Mouse (Mus musculus) forebrain, embryonic 15.5 days (tissue): ENCODE data around the gene Cox14. TPM values are rescaled to one million over a fixed set of nuclear protein-coding genes. Genes with fewer than 3 reads are reported as not detected.
"Not testable (repeated sequence)": the region's sequence is repeated elsewhere in the genome, so short reads cannot be mapped to it uniquely, and the experiment has no call there.

Experiments used
- ATAC-seq: fragments of 200-750 bp; cut with Nextera tagmentation; replicated peaks from 2 replicates; pipeline ENCODE4 v1.8.0; 2017; ENCODE audit warnings: mild to moderate bottlenecking, moderate TSS enrichment, moderate library complexity
- H3K27ac ChIP-seq: fragments of 300-500 bp; sonication (generic); replicated peaks from 2 replicates; pipeline ENCODE4 v1.5.1; 2015; ENCODE audit warnings: mild to moderate bottlenecking, inconsistent platforms
- H3K27me3 ChIP-seq: fragments of 300-500 bp; sonication (generic); 2 replicates; pipeline ENCODE4 v1.6.1; 2015; ENCODE audit warnings: inconsistent platforms
- H3K36me3 ChIP-seq: fragments of 300-500 bp; sonication (generic); 2 replicates; pipeline ENCODE4 v1.6.1; 2015; ENCODE audit warnings: mild to moderate bottlenecking, inconsistent platforms
- H3K4me1 ChIP-seq: fragments of 300-500 bp; sonication (generic); 2 replicates; pipeline ENCODE4 v1.6.1; 2015; ENCODE audit warnings: inconsistent platforms
- H3K4me2 ChIP-seq: fragments of 300-500 bp; sonication (generic); replicated peaks from 2 replicates; pipeline ENCODE4 v1.6.1; 2015; ENCODE audit warnings: mild to moderate bottlenecking, inconsistent platforms
- H3K4me3 ChIP-seq: fragments of 300-500 bp; sonication (generic); 2 replicates; pipeline ENCODE4 v1.5.1; 2015; ENCODE audit warnings: mild to moderate bottlenecking, inconsistent platforms
- H3K9ac ChIP-seq: fragments of 300-500 bp; sonication (generic); replicated peaks from 2 replicates; pipeline ENCODE4 v1.6.1; 2015; ENCODE audit warnings: mild to moderate bottlenecking, inconsistent platforms
- H3K9me3 ChIP-seq: fragments of 300-500 bp; sonication (generic); 2 replicates; pipeline ENCODE4 v1.6.1; 2016; ENCODE audit warnings: inconsistent platforms
- WGBS: fragments of 180-500 bp; shearing (Covaris S2); methylation state at CpG from one replicate; pipeline ENCODE4 v1.1.7; 2015; ENCODE audit warnings: mixed read lengths; 5-methylcytosine and 5-hydroxymethylcytosine counted together
- polyA plus RNA-seq: library from polyadenylated mRNA; unstranded; fragments of >200 nt; fragmentation: Nextera tagmentation; extraction: Ambion mirVana; gene quantifications from 2 replicates; pipeline ENCODE4 v1.2.1, GENCODE M21; 2015

Gene Cox14
- polyA plus RNA-seq, 1 experiment from 2014 or later, result 175 TPM

DNA sequence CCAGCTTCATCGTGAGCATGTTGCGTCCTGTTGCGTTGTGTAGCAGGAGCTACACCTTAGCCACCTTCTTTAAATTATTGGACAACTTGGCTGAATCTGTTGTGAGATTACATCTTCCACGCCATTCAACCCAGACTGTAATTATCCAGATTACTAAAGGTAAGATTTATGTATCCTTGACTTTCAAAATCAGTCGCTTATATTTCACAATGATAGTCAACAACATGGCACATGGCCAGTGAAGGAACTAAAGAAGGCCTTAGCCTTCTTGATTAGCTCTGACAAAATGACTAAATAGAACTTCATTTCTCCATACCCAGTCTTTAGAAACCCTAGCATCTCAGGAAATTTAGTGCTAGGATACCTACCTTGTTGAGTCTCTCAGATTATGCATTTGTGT is 7.8 kb downstream of the Cox14 start:
- Histone ChIP-seq H3K4me2 (no peak overlapping the region), H3K27me3 (no peaks in the 10 kb centered on the region), H3K27ac (no peak overlapping the region), H3K4me1 (no peaks in the 10 kb centered on the region), H3K9ac (no peak overlapping the region), H3K36me3 (peaks cover 57% of the 10 kb centered on the region), H3K9me3 (no peaks in the 10 kb centered on the region), H3K4me3 (no peak overlapping the region)
- WGBS, result 96% methylated on average over 5 of the region's 5 CpGs
- no peak for ATAC-seq

DNA sequence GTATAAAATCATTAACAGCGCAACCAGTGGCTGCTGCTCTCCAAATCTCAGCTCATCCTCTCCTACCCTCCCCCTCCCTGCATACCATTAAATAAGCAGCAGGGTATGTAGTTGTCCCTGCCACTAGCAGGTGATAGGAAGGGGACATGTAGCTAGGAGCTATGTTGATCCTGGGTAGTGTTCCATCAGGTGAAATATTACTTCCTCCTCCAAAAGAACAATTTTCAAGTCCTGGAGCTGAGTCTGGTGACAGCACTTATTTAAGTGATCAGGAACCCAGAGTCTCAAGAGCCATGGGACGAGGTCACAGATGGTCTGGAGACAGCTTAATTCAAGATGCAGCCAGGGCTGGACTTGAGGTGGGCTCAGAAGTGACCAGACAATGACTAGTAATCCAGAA is 10.2 kb downstream of the Cox14 start:
- peaks cover 65% of the 10 kb centered on the region for H3K36me3 ChIP-seq
- 91% methylated on average over 2 of the region's 2 CpGs for WGBS
- no peak for ATAC-seq

GRCm38 (mm10) chr15:99736675-99737074 is 11.3 kb downstream of the Cox14 start:
- Histone ChIP-seq H3K9me3 (no peaks in the 10 kb centered on the region), H3K9ac (no peak overlapping the region), H3K4me3 (no peak overlapping the region), H3K27ac (no peak overlapping the region), H3K27me3 (no peaks in the 10 kb centered on the region), H3K4me1 (no peaks in the 10 kb centered on the region), H3K4me2 (no peak overlapping the region), H3K36me3 (peaks cover 65% of the 10 kb centered on the region)
- no peak for ATAC-seq
- WGBS, result 90% methylated on average over 11 of the region's 11 CpGs

More for the DNA sequence above, 10.2 kb downstream of the Cox14 start:
- H3K27me3 ChIP-seq, result no peaks in the 10 kb centered on the region
- no peak overlapping the region for H3K4me2 ChIP-seq
- H3K4me3 ChIP-seq, result no peak overlapping the region
- no peak overlapping the region for H3K9ac ChIP-seq
- H3K9me3 ChIP-seq, result no peaks in the 10 kb centered on the region
- H3K27ac ChIP-seq, result no peak overlapping the region
- no peaks in the 10 kb centered on the region for H3K4me1 ChIP-seq

GRCm38 (mm10) chr15:99740229-99740628 is 14.8 kb downstream of the Cox14 start:
- no peak overlapping the region for H3K4me3 ChIP-seq
- H3K9me3 ChIP-seq, result no peaks in the 10 kb centered on the region
- H3K36me3 ChIP-seq, result peaks cover 65% of the 10 kb centered on the region
- no peaks in the 10 kb centered on the region for H3K4me1 ChIP-seq
- no peak overlapping the region for H3K4me2 ChIP-seq
- H3K27ac ChIP-seq, result no peak overlapping the region
- WGBS, result 82% methylated on average over 4 of the region's 4 CpGs
- no peak for ATAC-seq
- H3K27me3 ChIP-seq, result no peaks in the 10 kb centered on the region
- H3K9ac ChIP-seq, result no peak overlapping the region

DNA sequence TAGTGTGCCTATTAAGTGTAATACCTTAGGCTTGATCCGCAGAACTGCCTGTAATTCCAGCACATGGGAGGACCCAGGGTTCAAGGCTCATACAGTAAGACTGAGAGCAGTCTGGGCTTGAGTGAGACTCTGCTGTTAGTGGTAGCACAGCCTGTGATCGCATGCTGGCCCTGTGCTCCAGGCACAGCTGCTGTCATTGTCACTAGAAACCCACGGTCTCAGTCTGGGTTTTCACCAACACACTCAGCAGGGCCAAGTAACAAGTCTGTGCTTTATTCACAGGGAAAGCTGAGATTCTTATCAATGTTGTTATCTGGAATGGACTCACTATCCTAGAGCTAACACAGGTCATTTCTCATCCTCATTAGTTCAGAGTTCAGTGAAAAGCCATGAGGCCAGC is 28.8 kb downstream of the Cox14 start:
- Histone ChIP-seq H3K9me3 (no peaks in the 10 kb centered on the region), H3K36me3 (no peaks in the 10 kb centered on the region), H3K9ac (no peak overlapping the region), H3K27me3 (no peaks in the 10 kb centered on the region), H3K4me3 (no peak overlapping the region), H3K4me2 (no peak overlapping the region), H3K27ac (no peak overlapping the region), H3K4me1 (no peaks in the 10 kb centered on the region)
- no peak for ATAC-seq
- 71% methylated on average over 3 of the region's 3 CpGs for WGBS

- no peak for ATAC-seq
- H3K4me2 ChIP-seq, result no peak overlapping the region
- WGBS, result 89% methylated on average over 4 of the region's 4 CpGs
- H3K4me1 ChIP-seq, result peaks cover 17% of the 10 kb centered on the region
- H3K9ac ChIP-seq, result no peak overlapping the region
- no peaks in the 10 kb centered on the region for H3K9me3 ChIP-seq
- no peaks in the 10 kb centered on the region for H3K27me3 ChIP-seq
- H3K4me3 ChIP-seq, result no peak overlapping the region
- H3K27ac ChIP-seq, result no peak overlapping the region
- H3K36me3 ChIP-seq, result peaks cover 2% of the 10 kb centered on the region; the same call in 1 of the 2 replicates
Measured at GRCm38 (mm10) chr15:99767467-99767866, 42.0 kb downstream of the Cox14 start.

- Histone ChIP-seq H3K9ac (no peak overlapping the region), H3K9me3 (no peaks in the 10 kb centered on the region), H3K4me3 (no peak overlapping the region), H3K27ac (no peak overlapping the region), H3K27me3 (no peaks in the 10 kb centered on the region), H3K4me1 (peaks cover 17% of the 10 kb centered on the region), H3K36me3 (peaks cover 2% of the 10 kb centered on the region; the same call in 1 of the 2 replicates), H3K4me2 (no peak overlapping the region)
- 94% methylated on average over 1 of the region's 1 CpGs for WGBS
- ATAC-seq, result no peak
Measured at GRCm38 (mm10) chr15:99768761-99769160, 43.3 kb downstream of the Cox14 start.

GRCm38 (mm10) chr15:99771004-99771500 is 45.6 kb downstream of the Cox14 start:
- peak overlapping the region; percentile 69 for H3K4me2 ChIP-seq
- no peaks in the 10 kb centered on the region for H3K27me3 ChIP-seq
- peaks cover 17% of the 10 kb centered on the region for H3K4me1 ChIP-seq
- no peak for ATAC-seq
- peak overlapping the region; percentile 85 for H3K4me3 ChIP-seq
- H3K27ac ChIP-seq, result peak overlapping the region; percentile 93
- WGBS, result 26% methylated on average over 5 of the region's 5 CpGs
- no peaks in the 10 kb centered on the region for H3K9me3 ChIP-seq
- H3K36me3 ChIP-seq, result no peaks in the 10 kb centered on the region
- peak overlapping the region; percentile 89 for H3K9ac ChIP-seq

- no peaks in the 10 kb centered on the region for H3K36me3 ChIP-seq
- under 1% methylated on average over 58 of the region's 59 CpGs for whole genome bisulfite sequencing
- peaks cover 17% of the 10 kb centered on the region for H3K4me1 ChIP-seq
- peak overlapping the region; percentile 69 for H3K4me2 ChIP-seq
- peak overlapping the region; percentile 93 for H3K27ac ChIP-seq
- H3K9me3 ChIP-seq, result no peaks in the 10 kb centered on the region
- ATAC-seq, result peak; percentile 81
- peak overlapping the region; percentile 89 for H3K9ac ChIP-seq
- no peaks in the 10 kb centered on the region for H3K27me3 ChIP-seq
- H3K4me3 ChIP-seq, result peak overlapping the region; percentile 85
Measured at GRCm38 (mm10) chr15:99771601-99772276, 46.3 kb downstream of the Cox14 start.

- H3K9me3 ChIP-seq, result no peaks in the 10 kb centered on the region
- peak overlapping the region; percentile 85 for H3K4me3 ChIP-seq
- peak; percentile 94 for ATAC-seq
- no peaks in the 10 kb centered on the region for H3K27me3 ChIP-seq
- peaks cover 17% of the 10 kb centered on the region for H3K4me1 ChIP-seq
- H3K4me2 ChIP-seq, result peak overlapping the region; percentile 69
- H3K27ac ChIP-seq, result peak overlapping the region; percentile 93
- H3K9ac ChIP-seq, result peak overlapping the region; percentile 89
- WGBS, result under 1% methylated on average over 41 of the region's 41 CpGs
- H3K36me3 ChIP-seq, result no peaks in the 10 kb centered on the region
Measured at GRCm38 (mm10) chr15:99772277-99772880, 47.0 kb downstream of the Cox14 start.

DNA sequence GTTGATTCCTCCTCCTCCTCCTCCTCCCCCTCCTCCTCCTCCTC is 47.3 kb downstream of the Cox14 start, which contains the start of gene Cers5:
TSS of gene Cers5 (minus strand) at position 5 of the 44 bp plus-strand sequence.
- H3K27me3 ChIP-seq, H3K9me3 ChIP-seq, ATAC-seq, H3K36me3 ChIP-seq: not testable (repeated sequence)
- Histone ChIP-seq H3K4me3 (peak within 1 kb of the TSS; percentile 85), H3K4me1 (peaks cover 17% of the 10 kb centered on the region), H3K4me2 (peak within 1 kb of the TSS; percentile 69), H3K9ac (peak within 1 kb of the TSS; percentile 89), H3K27ac (peak within 1 kb of the TSS; percentile 93)

- peaks cover 17% of the 10 kb centered on the region for H3K4me1 ChIP-seq
- H3K9me3 ChIP-seq, result no peaks in the 10 kb centered on the region
- H3K9ac ChIP-seq, result no peak overlapping the region
- H3K27me3 ChIP-seq, result no peaks in the 10 kb centered on the region
- WGBS, result 27% methylated on average over 3 of the region's 3 CpGs
- H3K36me3 ChIP-seq, result no peaks in the 10 kb centered on the region
- H3K27ac ChIP-seq, result 0 out of 2 replicates have a peak overlapping the region, but pooled peaks have one; percentile 32
- no peak overlapping the region for H3K4me3 ChIP-seq
- no peak for ATAC-seq
- peak overlapping the region; percentile 69; the same call in 1 of the 2 replicates for H3K4me2 ChIP-seq
Measured at GRCm38 (mm10) chr15:99772925-99773324, 47.5 kb downstream of the Cox14 start.
